Mouse (Mus musculus): ENCODE measurements around the gene Gm20696.

Gm20696 gene

GRCm38 (mm10) chr6:99343815-99344214, 322.8 kb downstream of the Gm20696 start:
- DNase-seq, result no peak

GRCm38 (mm10) chr6:99342416-99342815, 324.2 kb downstream of the Gm20696 start:
- no peak for DNase-seq

- no peak for DNase-seq
Measured at GRCm38 (mm10) chr6:99340902-99341301, 325.7 kb downstream of the Gm20696 start.

- no peak for DNase-seq
Measured at GRCm38 (mm10) chr6:99339986-99340721, 326.4 kb downstream of the Gm20696 start.

GRCm38 (mm10) chr6:99339343-99339620, 327.3 kb downstream of the Gm20696 start:
- DNase-seq, result no peak

GRCm38 (mm10) chr6:99338593-99339342, 327.8 kb downstream of the Gm20696 start:
- DNase-seq, result no peak

GRCm38 (mm10) chr6:99338174-99338573, 328.4 kb downstream of the Gm20696 start:
- no peak for DNase-seq

GRCm38 (mm10) chr6:99337575-99337974, 329.0 kb downstream of the Gm20696 start:
- DNase-seq, result no peak

GRCm38 (mm10) chr6:99336191-99336590, 330.4 kb downstream of the Gm20696 start:
- DNase-seq, result no peak

- DNase-seq, result no peak
Measured at GRCm38 (mm10) chr6:99335174-99335830, 331.3 kb downstream of the Gm20696 start.

GRCm38 (mm10) chr6:99334255-99334654, 332.3 kb downstream of the Gm20696 start:
- DNase-seq, result no peak

- no peak for DNase-seq
Measured at GRCm38 (mm10) chr6:99333127-99333526, 333.5 kb downstream of the Gm20696 start.

GRCm38 (mm10) chr6:99330169-99330568, 336.4 kb downstream of the Gm20696 start:
- DNase-seq, result no peak

GRCm38 (mm10) chr6:99328634-99329033, 338.0 kb downstream of the Gm20696 start:
- no peak for DNase-seq

GRCm38 (mm10) chr6:99328146-99328545, 338.5 kb downstream of the Gm20696 start:
- no peak for DNase-seq

GRCm38 (mm10) chr6:99327721-99328120, 338.9 kb downstream of the Gm20696 start:
- peak; percentile 20 to 34 for DNase-seq

- DNase-seq, result no peak
Measured at GRCm38 (mm10) chr6:99325881-99326280, 340.7 kb downstream of the Gm20696 start.

GRCm38 (mm10) chr6:99325461-99325860, 341.1 kb downstream of the Gm20696 start:
- no peak for DNase-seq

- no peak for DNase-seq
Measured at GRCm38 (mm10) chr6:99322132-99322904, 344.3 kb downstream of the Gm20696 start.

GRCm38 (mm10) chr6:99320444-99320843, 346.2 kb downstream of the Gm20696 start:
- no peak for DNase-seq

GRCm38 (mm10) chr6:99319415-99320405, 346.9 kb downstream of the Gm20696 start:
- no peak for DNase-seq

- no peak for DNase-seq
Measured at GRCm38 (mm10) chr6:99314746-99315145, 351.9 kb downstream of the Gm20696 start.
